Mouse (Mus musculus) cerebellum, adult 2 months (tissue): Measurements from ENCODE around the gene Edn2.

ENCODE experiments used
- CTCF ChIP-seq: fragments of 200-500 bp; IDR thresholded peaks from 2 replicates; pipeline ENCODE4 v1.5.1; 2011; ENCODE audit warnings: low read depth, mild to moderate bottlenecking, control low read depth, low read length, moderate library complexity, borderline replicate concordance; ENCODE audit not compliant: insufficient read depth
- POLR2A ChIP-seq: fragments of 200-500 bp; IDR thresholded peaks from 2 replicates; pipeline ENCODE4 v1.6.1; 2011; ENCODE audit warnings: low read length, control low read depth, borderline replicate concordance; ENCODE audit not compliant: insufficient read depth

- TF ChIP-seq POLR2A (no peak), CTCF (peak; percentile 95)
Measured at GRCm38 (mm10) chr4:120120276-120120675, 40.7 kb upstream of the Edn2 start.
